Mouse (Mus musculus) ES-Bruce4 (cell line): ENCODE results near the gene Riok1.

Source experiments
- CTCF ChIP-seq: IDR thresholded peaks from one replicate; pipeline ENCODE4 v1.8.1; 2011; ENCODE audit warnings: low read depth, low read length
- EP300 ChIP-seq: IDR thresholded peaks from 2 replicates; pipeline ENCODE4 v1.6.1; 2011; ENCODE audit warnings: low read depth, low read length; ENCODE audit not compliant: insufficient read depth
- POLR2A ChIP-seq: IDR thresholded peaks from one replicate; pipeline ENCODE4 v1.8.1; 2011; ENCODE audit warnings: low read length; ENCODE audit not compliant: insufficient read depth

DNA sequence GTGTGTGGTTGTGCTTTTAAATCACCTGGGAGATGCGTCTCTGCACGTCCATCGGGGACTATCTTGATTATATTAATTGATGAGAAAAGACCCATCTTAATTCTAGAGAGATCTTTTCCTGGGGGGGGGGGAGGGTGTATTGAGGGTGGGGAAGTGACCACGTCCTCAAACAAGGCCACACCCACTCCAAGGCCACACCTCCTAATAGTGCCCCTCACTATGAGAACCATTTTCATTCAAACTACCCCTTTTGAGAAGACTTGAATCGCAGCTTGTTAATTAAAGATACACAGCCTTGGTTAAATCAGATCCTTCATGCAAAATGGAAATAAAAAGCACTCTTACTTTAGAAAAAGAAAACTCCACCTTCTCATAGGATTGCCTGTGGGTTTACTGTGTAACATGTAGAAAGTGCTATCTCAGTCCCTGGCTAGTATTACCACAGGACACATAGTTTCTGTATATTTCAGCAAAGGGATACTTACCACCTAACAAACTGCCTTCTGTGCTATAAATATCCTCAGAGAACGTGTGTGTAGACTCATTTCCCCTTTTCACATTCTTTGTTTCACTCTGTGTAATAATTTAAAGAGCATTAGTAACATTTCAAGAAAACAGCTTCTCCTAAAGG lies 9.1 kb upstream of the Riok1 start:
- no peak for TF ChIP-seq POLR2A
- no peak for TF ChIP-seq CTCF
- no peak for TF ChIP-seq EP300
